Mouse (Mus musculus) urinary bladder, postnatal 36 days (tissue): ENCODE data around the gene Ndufc1.
A peak's percentile ranks its signal among the peaks of the same experiment; 100 is the strongest.
"Not testable (repeated sequence)": the region's sequence is repeated elsewhere in the genome, so short reads cannot be mapped to it uniquely, and the experiment has no call there.

Experiments used
- DNase-seq, 2 experiments: peaks; one replicate each; pipeline ENCODE4 v3.0.0; 2022; ENCODE audit warnings: low spot score in 2 of 2, mixed read lengths in 1 of 2

Gene Ndufc1

DNA sequence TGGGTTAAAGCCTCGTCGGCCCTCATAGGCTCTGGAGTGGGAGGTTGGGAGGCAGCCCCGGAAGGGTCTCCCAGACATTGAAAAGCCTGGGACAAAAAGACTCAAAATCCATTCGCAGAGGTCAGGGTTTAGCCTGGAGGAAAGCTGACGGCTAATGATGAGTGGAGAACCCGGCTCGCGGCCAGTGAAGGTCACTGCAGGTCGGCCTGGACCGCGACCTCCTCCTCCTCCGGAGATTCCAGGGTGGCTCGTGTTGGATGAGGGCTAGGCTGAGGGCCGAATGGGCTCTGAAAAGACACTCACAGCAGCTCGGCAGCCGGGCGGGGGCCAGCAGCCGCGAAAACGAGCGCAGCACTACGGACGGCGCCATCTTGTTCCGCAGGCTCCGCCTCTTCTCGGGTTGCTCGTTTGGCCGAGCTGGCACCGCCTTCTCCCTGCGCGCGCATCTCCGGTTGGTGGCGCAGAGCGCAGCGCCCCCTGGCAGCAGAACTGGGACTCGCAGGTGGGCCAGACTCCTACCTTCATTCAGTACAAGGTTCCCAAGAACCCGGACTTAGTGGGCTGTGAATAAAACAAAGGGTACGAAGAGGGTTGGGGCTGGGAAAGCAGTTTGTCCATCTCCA is at the start of gene Ndufc1:
TSS of gene Ndufc1 (minus strand) at position 428 of the 623 bp plus-strand sequence.
- DNase-seq, result peak; percentile 96

GRCm38 (mm10) chr3:51434871-51435595 is 26.2 kb upstream of the Ndufc1 start:
- no peak for DNase-seq

GRCm38 (mm10) chr3:51434364-51434763 is 25.6 kb upstream of the Ndufc1 start:
- not testable (repeated sequence) for DNase-seq

GRCm38 (mm10) chr3:51425394-51425793 is 16.6 kb upstream of the Ndufc1 start:
- no peak for DNase-seq

DNA sequence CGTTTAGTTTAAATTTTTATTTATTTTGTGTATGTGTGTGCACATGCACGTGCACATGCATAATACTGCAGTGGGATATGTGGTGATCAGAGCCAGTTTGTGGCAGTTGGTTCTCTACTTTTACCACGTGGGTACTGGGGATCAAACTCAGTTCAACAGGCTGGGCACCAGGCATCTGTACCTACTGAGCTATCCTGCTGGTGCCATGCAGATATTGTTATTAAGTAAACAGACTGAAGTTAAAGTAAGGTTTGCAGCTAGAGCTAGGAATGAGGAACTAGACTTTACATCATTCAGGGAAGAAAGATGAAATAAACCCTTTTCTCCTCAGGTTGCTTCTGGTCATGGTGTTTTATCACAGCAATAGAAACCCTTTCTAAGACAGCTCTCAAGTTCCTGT is 13.1 kb upstream of the Ndufc1 start:
- no peak for DNase-seq

- DNase-seq, result no peak
These were observed 9.2 kb upstream of the Ndufc1 start for GRCm38 (mm10) chr3:51417966-51418365.

GRCm38 (mm10) chr3:51417485-51417884 is 8.7 kb upstream of the Ndufc1 start:
- no peak for DNase-seq

- DNase-seq, result no peak
These were observed 8.3 kb upstream of the Ndufc1 start for GRCm38 (mm10) chr3:51417135-51417458.

DNA sequence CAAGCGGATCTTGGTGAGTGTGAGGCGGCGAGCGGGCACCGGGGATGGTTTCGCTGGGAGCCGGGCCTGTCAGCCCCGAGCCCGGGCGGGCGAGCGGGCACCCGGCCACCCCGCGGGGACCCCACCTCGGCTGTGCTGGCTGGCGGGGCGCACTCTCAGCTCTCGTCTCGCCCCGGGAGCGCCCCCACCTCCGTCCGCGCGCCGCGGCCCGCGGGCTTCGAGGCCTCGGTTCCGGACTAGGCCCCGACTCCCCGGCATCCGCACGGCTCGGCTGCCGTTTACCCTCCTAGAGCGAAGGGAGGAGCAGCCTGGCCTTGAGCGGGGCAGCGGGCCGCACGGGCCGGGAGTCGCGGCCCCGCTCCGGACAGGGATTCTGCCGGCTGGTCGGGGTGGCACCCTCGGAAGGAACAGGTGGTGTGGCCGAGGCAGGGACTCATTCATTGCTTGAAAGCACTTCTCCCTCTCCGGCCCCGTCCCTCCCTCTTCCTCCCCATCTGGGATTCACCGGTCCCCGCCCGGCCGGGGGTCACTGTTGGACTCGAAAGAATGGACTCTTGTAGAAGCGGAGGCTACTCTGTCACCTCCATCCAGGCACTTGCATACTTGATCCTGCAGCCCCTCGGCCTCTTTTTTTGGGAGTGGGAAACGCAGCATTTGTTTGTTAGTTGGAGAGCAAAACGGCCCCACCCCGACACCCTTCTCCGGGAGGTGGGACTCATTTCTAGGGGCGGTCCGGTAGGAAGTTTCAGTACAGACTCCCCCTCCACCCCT is 7.8 kb upstream of the Ndufc1 start:
- peak; percentile 28 to 44 for DNase-seq

- DNase-seq, result no peak
These were observed 7.2 kb upstream of the Ndufc1 start for GRCm38 (mm10) chr3:51416073-51416363.

DNA sequence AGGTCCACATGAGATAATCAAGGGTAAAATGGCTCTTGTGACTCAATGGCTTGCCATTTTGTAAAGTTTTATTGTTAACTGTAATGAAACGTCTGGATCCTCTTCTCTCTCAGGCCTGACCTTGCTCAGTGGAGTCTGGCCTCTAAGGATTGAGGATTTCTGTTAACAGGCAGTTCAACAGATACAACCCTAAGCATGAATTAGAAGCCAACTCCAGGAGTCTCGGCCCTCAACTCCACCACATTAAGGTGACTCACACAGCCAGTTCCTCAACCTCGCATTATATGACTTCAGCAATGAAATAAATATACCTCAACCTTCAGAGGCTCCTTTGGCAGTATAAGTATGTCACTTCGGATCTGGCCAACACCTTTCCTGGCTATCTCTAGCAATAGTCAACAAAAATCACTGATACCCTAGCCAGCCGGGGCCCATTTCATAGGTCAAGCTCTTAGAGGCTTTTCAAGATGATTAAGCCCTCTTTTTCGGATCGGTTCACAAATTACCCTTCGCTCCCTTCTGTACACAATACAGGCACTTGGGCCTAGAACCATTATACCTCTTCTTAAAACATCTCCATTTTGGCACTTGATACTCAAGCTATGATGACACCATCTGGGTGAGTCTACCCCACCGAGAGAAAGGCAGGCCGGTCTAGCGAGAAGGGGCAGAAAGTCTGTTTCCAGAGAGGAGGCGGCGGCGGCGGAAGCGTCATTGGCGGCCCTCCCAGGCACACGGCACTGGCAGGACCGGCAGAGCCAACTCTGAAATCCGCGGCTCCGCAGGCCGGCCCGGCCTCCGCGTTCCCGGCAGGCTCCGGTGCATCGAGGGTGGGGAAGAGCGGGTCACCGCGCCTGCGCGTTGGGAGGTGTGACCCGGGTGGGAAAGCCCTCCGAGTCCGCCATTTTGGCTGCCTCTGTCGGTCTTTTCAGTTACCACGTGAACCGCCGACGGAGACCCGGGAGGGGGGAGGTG is 6.6 kb upstream of the Ndufc1 start, which contains the start of gene Naa15:
TSS of gene Naa15 (plus strand) at position 51 of the 975 bp plus-strand sequence.
- peak; percentile 88 to 96 for DNase-seq

DNA sequence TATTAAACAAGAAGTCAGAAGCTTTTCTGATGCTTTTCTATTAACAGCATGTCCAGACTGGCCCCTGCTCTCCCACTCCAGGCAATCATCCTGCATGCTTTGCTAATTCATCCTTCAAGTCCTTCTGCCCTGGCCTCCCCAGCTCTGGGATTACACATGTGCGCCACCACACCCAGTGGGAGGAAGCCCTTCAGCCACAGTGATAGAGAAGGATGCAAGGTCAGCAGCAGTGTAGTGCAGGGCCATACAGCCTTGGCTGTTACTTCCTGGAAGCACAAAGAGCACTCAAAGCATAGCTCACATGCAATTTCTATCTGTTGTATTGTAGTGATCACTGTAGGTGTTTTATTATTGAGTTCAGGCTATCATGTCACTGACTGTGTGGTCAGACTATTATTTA is 4.5 kb upstream of the Ndufc1 start:
- DNase-seq, result peak in 1 of 2 experiments; percentile 12

GRCm38 (mm10) chr3:51412457-51412856 is 3.7 kb upstream of the Ndufc1 start:
- DNase-seq, result peak in 1 of 2 experiments; percentile 21

DNA sequence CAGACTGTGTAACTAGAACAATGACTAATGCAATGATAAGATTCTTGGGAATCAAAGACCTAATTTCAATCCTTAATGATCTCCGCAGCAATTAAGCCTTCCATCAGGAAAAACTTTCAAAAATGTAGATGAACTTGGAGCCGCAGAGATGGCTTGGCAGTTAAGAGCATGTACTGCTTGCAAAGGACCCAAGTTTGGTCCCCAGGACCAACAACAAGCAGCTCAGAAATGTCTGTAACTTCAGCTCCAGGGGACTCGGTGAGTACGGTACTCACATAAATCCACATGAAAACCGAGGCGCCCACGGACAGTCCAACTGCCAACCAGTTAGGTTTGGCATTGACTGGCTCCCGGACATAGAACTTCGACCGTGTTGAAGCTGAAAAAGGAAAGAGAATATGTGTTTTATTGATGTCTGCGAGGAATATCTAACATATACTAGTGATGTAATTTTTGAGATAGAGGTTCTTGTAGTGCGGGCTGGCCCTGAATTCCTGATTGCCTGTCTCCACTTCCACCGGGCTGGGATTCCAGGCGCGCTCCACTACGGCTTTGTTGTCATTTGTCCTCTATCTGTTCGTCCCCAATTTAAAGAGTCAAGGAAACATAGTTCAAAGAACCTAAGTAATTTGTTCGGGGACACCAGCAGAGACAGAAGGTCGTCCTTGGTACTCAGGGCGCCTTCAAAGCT is 773 bp downstream of the Ndufc1 start:
- DNase-seq, result no peak

DNA sequence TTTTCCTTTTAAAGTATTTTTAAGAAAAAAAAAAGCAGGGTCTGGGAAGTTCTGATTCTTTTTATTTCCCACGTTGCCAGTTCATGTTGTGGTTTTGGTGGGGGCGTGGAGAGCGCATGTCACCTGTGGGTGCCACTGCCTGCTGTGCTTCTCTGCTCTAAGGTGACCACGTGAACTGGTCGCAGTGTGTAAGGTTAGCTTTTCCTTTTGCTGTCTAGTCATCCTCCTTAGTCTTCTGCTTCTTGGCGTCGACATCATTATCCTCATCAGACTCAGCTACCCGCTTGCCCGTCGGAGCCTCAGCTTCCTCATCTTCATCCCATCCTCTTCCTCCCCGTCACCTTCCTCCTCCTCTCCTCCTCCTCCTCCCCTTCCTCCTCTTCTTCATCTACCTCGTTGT is 6.2 kb downstream of the Ndufc1 start:
- DNase-seq, result no peak

DNA sequence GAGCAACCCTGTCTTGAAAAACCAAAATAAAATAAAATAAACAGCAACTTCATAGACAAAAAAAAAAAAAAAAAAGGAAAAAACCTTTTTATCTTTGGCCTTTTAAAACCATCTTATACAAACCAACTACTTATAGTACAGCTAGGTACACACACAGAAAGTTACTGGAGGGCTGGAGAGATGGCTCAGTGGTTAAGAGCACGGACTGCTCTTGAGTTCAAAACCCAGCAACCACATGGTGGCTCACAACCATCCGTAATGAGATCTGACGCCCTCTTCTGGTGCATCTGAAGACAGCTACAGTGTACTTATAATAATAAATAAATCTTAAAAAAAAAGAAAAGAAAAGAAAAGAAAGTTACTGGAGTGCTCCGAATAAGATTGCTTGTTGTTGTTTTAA is 6.7 kb downstream of the Ndufc1 start:
- DNase-seq, result not testable (repeated sequence)

DNA sequence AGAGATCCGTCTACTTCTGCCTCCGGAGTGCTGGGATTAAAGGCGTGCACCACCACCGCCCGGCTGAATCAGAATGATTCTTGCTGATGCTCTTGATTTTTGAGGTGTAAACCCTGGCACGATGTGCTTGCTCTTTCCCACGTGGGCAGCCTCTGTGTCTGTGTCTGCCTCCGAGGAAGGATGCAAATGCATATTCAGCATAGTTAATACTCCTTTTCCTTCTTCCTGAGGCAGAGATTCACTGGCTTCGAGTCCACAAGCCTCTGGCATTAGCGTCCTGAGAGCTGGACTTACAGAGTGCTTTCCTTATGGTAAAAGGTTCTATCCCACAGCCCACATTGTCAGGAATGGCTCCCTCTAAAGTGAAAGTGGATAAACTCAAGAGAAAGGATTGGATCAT is 8.1 kb downstream of the Ndufc1 start:
- no peak for DNase-seq

GRCm38 (mm10) chr3:51399531-51399930 is 9.3 kb downstream of the Ndufc1 start:
- no peak for DNase-seq

DNA sequence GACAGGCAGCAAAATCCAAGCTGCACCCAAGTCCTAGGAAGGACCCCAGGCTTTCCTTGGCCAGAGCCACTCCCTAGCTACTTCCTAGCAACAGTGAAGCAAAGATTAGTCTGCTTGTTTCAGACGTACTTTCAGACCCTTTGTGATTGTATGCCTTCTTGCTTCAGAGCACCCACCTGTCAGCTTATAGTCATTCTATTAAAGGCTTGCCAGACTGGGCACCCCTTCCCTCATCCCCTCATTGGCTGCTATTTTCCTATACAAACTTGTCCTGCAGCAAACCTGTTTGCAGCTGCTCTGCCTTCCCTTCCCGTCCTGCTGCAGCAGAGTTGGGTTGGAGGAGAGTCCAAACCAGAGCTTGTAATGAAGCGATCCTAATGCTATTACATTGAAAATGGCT is 10.1 kb downstream of the Ndufc1 start:
- DNase-seq, result no peak

- no peak for DNase-seq
These were observed 11.0 kb downstream of the Ndufc1 start for GRCm38 (mm10) chr3:51397700-51398299.
